Mouse (Mus musculus) limb, embryonic 10.5 days (tissue): ENCODE results near the gene Pex11g. TPM values are rescaled to one million over a fixed set of nuclear protein-coding genes. Genes with fewer than 3 reads are reported as not detected.

Experiments
- DNase-seq: peaks from one replicate; pipeline ENCODE4 v3.0.0-alpha.2; 2017; ENCODE audit warnings: low spot score
- H3K27ac ChIP-seq: fragments of 300-500 bp; sonication (generic); 2 replicates; pipeline ENCODE4 v1.5.1; 2016; ENCODE audit warnings: mild to moderate bottlenecking
- H3K27me3 ChIP-seq: fragments of 300-500 bp; sonication (generic); 2 replicates; pipeline ENCODE4 v1.6.1; 2016; ENCODE audit warnings: low read depth, mild to moderate bottlenecking; ENCODE audit not compliant: poor library complexity, severe bottlenecking
- H3K36me3 ChIP-seq: fragments of 300-500 bp; sonication (generic); 2 replicates; pipeline ENCODE4 v1.6.1; 2016; ENCODE audit warnings: mild to moderate bottlenecking, moderate library complexity
- H3K4me1 ChIP-seq: fragments of 300-500 bp; sonication (generic); 2 replicates; pipeline ENCODE4 v1.6.1; 2016
- H3K4me3 ChIP-seq: fragments of 300-500 bp; sonication (generic); 2 replicates; pipeline ENCODE4 v1.5.1; 2016; ENCODE audit warnings: mild to moderate bottlenecking, moderate library complexity
- H3K9me3 ChIP-seq: fragments of 300-500 bp; sonication (generic); replicated peaks from 2 replicates; pipeline ENCODE4 v1.6.1; 2016; ENCODE audit warnings: mild to moderate bottlenecking
- WGBS: fragments of 180-500 bp; shearing (Covaris S2); methylation state at CpG from one replicate; pipeline ENCODE4 v1.1.7; 2016; 5-methylcytosine and 5-hydroxymethylcytosine counted together
- polyA plus RNA-seq: library from polyadenylated mRNA; unstranded; fragments of >200 nt; fragmentation: Nextera tagmentation; extraction: Ambion mirVana; gene quantifications from 2 replicates; pipeline ENCODE4 v1.2.1, GENCODE M21; 2016

Gene Pex11g
- polyA plus RNA-seq, 1 experiment from 2014 or later = 7.6 TPM

GRCm38 (mm10) chr8:3420105-3420706 is 47.3 kb downstream of the Pex11g start:
- DNase-seq = peak; percentile 66
- 50% methylated on average over 10 of the region's 10 CpGs for WGBS
- Histone ChIP-seq H3K4me3 (no peak overlapping the region), H3K4me1 (peaks cover 49% of the 10 kb centered on the region), H3K9me3 (no peaks in the 10 kb centered on the region), H3K27me3 (no peaks in the 10 kb centered on the region), H3K36me3 (no peaks in the 10 kb centered on the region), H3K27ac (peak overlapping the region; percentile 56)

GRCm38 (mm10) chr8:3418101-3418500 is 49.4 kb downstream of the Pex11g start:
- peak overlapping the region; percentile 51; the same call in 1 of the 2 replicates for H3K27ac ChIP-seq
- no peak for DNase-seq
- H3K9me3 ChIP-seq = no peaks in the 10 kb centered on the region
- no peak overlapping the region for H3K4me3 ChIP-seq
- H3K27me3 ChIP-seq = no peaks in the 10 kb centered on the region
- WGBS = 86% methylated on average over 1 of the region's 1 CpGs
- no peaks in the 10 kb centered on the region for H3K36me3 ChIP-seq
- peaks cover 49% of the 10 kb centered on the region for H3K4me1 ChIP-seq

GRCm38 (mm10) chr8:3417455-3417854 is 50.0 kb downstream of the Pex11g start:
- peak overlapping the region; percentile 51; the same call in 1 of the 2 replicates for H3K27ac ChIP-seq
- H3K4me3 ChIP-seq = no peak overlapping the region
- no peaks in the 10 kb centered on the region for H3K9me3 ChIP-seq
- H3K36me3 ChIP-seq = no peaks in the 10 kb centered on the region
- 4% methylated on average over 8 of the region's 8 CpGs for WGBS
- H3K27me3 ChIP-seq = no peaks in the 10 kb centered on the region
- peak; percentile 45 for DNase-seq
- H3K4me1 ChIP-seq = peaks cover 49% of the 10 kb centered on the region

GRCm38 (mm10) chr8:3416846-3417245 is 50.6 kb downstream of the Pex11g start:
- no peaks in the 10 kb centered on the region for H3K36me3 ChIP-seq
- no peaks in the 10 kb centered on the region for H3K27me3 ChIP-seq
- peaks cover 49% of the 10 kb centered on the region for H3K4me1 ChIP-seq
- no peak overlapping the region for H3K27ac ChIP-seq
- no peaks in the 10 kb centered on the region for H3K9me3 ChIP-seq
- H3K4me3 ChIP-seq = no peak overlapping the region
- WGBS = 42% methylated on average over 4 of the region's 4 CpGs
- DNase-seq = no peak

- DNase-seq = no peak
- 94% methylated on average over 6 of the region's 6 CpGs for WGBS
- peaks cover 38% of the 10 kb centered on the region for H3K4me1 ChIP-seq
- no peaks in the 10 kb centered on the region for H3K9me3 ChIP-seq
- no peak overlapping the region for H3K4me3 ChIP-seq
- no peak overlapping the region for H3K27ac ChIP-seq
- H3K36me3 ChIP-seq = no peaks in the 10 kb centered on the region
- no peaks in the 10 kb centered on the region for H3K27me3 ChIP-seq
These were observed 51.8 kb downstream of the Pex11g start for GRCm38 (mm10) chr8:3415661-3416060.

GRCm38 (mm10) chr8:3415259-3415658 is 52.2 kb downstream of the Pex11g start:
- Histone ChIP-seq H3K9me3 (no peaks in the 10 kb centered on the region), H3K36me3 (no peaks in the 10 kb centered on the region), H3K4me3 (no peak overlapping the region), H3K4me1 (peaks cover 34% of the 10 kb centered on the region), H3K27ac (no peak overlapping the region), H3K27me3 (no peaks in the 10 kb centered on the region)
- WGBS = 76% methylated on average over 4 of the region's 4 CpGs
- DNase-seq = no peak

GRCm38 (mm10) chr8:3414639-3415190 is 52.8 kb downstream of the Pex11g start:
- Histone ChIP-seq H3K27me3 (no peaks in the 10 kb centered on the region), H3K9me3 (no peaks in the 10 kb centered on the region), H3K27ac (no peak overlapping the region), H3K36me3 (no peaks in the 10 kb centered on the region), H3K4me1 (peaks cover 28% of the 10 kb centered on the region), H3K4me3 (no peak overlapping the region)
- DNase-seq = no peak
- WGBS = 65% methylated on average over 6 of the region's 6 CpGs

GRCm38 (mm10) chr8:3412816-3413215 is 54.7 kb downstream of the Pex11g start:
- no peak overlapping the region for H3K27ac ChIP-seq
- no peaks in the 10 kb centered on the region for H3K9me3 ChIP-seq
- WGBS = 92% methylated on average over 1 of the region's 1 CpGs
- H3K27me3 ChIP-seq = no peaks in the 10 kb centered on the region
- H3K36me3 ChIP-seq = no peaks in the 10 kb centered on the region
- DNase-seq = no peak
- peaks cover 17% of the 10 kb centered on the region for H3K4me1 ChIP-seq
- H3K4me3 ChIP-seq = no peak overlapping the region

- WGBS = 89% methylated on average over 7 of the region's 7 CpGs
- Histone ChIP-seq H3K4me1 (peaks cover 7% of the 10 kb centered on the region), H3K27me3 (no peaks in the 10 kb centered on the region), H3K36me3 (no peaks in the 10 kb centered on the region), H3K9me3 (no peaks in the 10 kb centered on the region), H3K4me3 (no peak overlapping the region), H3K27ac (no peak overlapping the region)
- DNase-seq = no peak
These were observed 55.6 kb downstream of the Pex11g start for GRCm38 (mm10) chr8:3411901-3412301.

- H3K4me3 ChIP-seq = no peak overlapping the region
- DNase-seq = no peak
- H3K36me3 ChIP-seq = no peaks in the 10 kb centered on the region
- H3K9me3 ChIP-seq = no peaks in the 10 kb centered on the region
- H3K4me1 ChIP-seq = no peaks in the 10 kb centered on the region
- no peaks in the 10 kb centered on the region for H3K27me3 ChIP-seq
- H3K27ac ChIP-seq = no peak overlapping the region
- 92% methylated on average over 2 of the region's 2 CpGs for WGBS
These were observed 56.4 kb downstream of the Pex11g start for GRCm38 (mm10) chr8:3411085-3411484.

- peaks cover 7% of the 10 kb centered on the region; the same call in 1 of the 2 replicates for H3K36me3 ChIP-seq
- WGBS = 93% methylated on average over 3 of the region's 3 CpGs
- H3K4me1 ChIP-seq = no peaks in the 10 kb centered on the region
- H3K27me3 ChIP-seq = no peaks in the 10 kb centered on the region
- no peak overlapping the region for H3K4me3 ChIP-seq
- no peak overlapping the region for H3K27ac ChIP-seq
- no peak for DNase-seq
- no peaks in the 10 kb centered on the region for H3K9me3 ChIP-seq
These were observed 60.1 kb downstream of the Pex11g start for GRCm38 (mm10) chr8:3407417-3407816.
